Mouse (Mus musculus): ENCODE measurements around the gene Hs2st1. TPM values are rescaled to one million over a fixed set of nuclear protein-coding genes. Genes with fewer than 3 reads are reported as not detected.

Hs2st1 gene
- total and polyA plus RNA-seq, 2 experiments from 2014 or later, result 14.1 to 57.7 TPM

DNA sequence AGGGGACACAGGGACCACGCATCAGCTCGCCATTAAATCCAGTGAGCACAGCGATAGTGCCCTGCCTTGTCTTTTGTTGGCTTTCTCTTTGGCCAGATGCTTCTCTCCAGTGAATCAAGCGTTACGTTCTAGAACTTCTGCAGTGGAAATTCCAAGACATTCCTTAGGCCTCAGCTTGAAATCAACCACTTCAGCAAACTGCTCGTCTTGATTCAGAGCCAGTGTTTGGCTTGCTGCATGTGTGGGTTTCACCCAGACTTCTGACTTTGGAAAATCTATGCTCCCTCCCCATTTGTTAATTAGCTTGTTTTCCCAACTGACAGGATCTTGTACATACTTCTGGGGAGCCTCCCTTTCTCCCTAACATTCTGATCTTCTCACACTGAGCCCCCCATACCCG is 16.8 kb upstream of the Hs2st1 start:
- WGBS, result 76% methylated on average over 7 of the region's 7 CpGs

DNA sequence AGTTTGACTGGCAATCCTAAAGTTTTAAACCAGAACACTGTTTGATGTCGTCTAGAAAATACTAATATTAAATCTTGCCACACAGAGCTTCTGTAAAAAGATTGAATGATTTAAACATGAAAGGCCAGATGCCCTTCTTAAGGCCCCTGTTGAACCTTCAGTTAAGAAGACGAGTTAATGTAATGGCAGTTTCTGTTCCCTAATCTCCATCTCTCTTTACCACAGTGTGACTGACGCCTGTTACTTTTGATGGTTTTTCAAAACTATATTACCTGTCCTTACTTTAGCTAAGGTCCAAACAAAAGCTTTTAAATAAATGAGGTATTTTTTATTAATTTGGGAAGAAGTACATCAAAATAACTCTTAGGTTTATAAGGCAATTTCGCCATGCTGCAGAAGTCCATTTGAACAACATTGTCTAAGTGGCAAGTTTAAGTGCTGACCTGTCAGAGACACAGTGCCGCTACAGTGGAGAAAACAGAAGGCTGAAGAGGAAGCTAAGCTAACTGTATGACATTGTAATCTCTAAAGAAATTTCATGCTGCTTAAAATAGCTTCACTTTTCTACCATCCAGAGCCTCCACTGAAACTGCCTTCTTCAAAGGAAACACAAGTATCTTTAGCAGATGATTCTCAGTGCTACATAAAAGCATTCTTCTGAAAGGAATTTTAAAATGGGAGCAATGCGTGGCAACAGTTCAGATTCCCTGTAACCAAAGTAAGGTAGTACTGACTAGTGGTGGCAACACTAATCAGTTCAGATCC is 15.0 kb upstream of the Hs2st1 start:
- TF ChIP-seq CTCF (IDR thresholded peaks at IDR 0.05; ENCODE audit: low read depth), result no peak
- H3K4me3 ChIP-seq (ENCODE audit: low read depth, low read length), result no peak overlapping the region
- no peak overlapping the region for H3K9ac ChIP-seq
- H3K4me1 ChIP-seq (ENCODE audit: insufficient read depth), result no peaks in the 10 kb centered on the region
- WGBS, result 80% methylated on average over 6 of the region's 6 CpGs
- H3K27me3 ChIP-seq (ENCODE audit: insufficient read depth, low read length), result no peaks in the 10 kb centered on the region
- peaks cover 14% of the 10 kb centered on the region; the same call in 1 of the 2 replicates for H3K36me3 ChIP-seq (ENCODE audit: insufficient read depth)
- H3K27ac ChIP-seq (ENCODE audit: low read depth, low read length), result no peak overlapping the region
- DNase-seq, result no peak
- H3K9me3 ChIP-seq (ENCODE audit: low read length), result no peaks in the 10 kb centered on the region
- H3K4me2 ChIP-seq (ENCODE audit: low read depth), result no peak overlapping the region
- ATAC-seq, result no peak

More for the DNA sequence above, 16.8 kb upstream of the Hs2st1 start:
- Histone ChIP-seq H3K9ac (no peak overlapping the region), H3K36me3 (ENCODE audit: insufficient read depth) (peaks cover 14% of the 10 kb centered on the region), H3K4me3 (ENCODE audit: low read depth, low read length) (no peak overlapping the region), H3K4me1 (ENCODE audit: insufficient read depth) (no peaks in the 10 kb centered on the region), H3K4me2 (ENCODE audit: low read depth) (no peak overlapping the region), H3K27me3 (ENCODE audit: insufficient read depth, low read length) (no peaks in the 10 kb centered on the region), H3K27ac (ENCODE audit: low read depth, low read length) (0 out of 2 replicates have a peak overlapping the region, but pooled peaks have one; percentile 15), H3K9me3 (ENCODE audit: low read length) (no peaks in the 10 kb centered on the region)
- no peak for TF ChIP-seq CTCF (IDR thresholded peaks at IDR 0.05; ENCODE audit: low read depth)
- ATAC-seq (no peak), DNase-seq (no peak)

DNA sequence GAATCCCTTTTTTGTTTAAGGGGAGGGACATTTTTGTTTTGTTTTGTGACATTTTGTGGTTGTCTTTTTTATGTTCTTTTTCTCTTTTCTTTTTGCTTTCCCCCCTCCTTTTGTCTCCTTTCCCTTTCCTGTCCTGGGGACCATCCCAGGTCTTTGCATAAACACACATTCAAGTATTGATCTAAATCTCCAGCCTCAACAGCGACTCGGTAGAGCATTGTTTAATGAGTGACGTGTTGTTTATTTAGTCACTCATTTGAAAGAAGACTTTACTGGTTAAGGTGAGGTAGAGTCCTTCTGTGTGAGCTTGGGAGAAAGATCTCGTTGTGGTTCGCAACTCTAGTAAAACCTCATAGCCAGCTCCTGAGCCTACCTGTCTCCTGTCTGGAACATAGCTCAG is 13.8 kb upstream of the Hs2st1 start:
- H3K27ac ChIP-seq (ENCODE audit: low read depth, low read length), result no peak overlapping the region
- no peaks in the 10 kb centered on the region for H3K4me1 ChIP-seq (ENCODE audit: insufficient read depth)
- H3K36me3 ChIP-seq (ENCODE audit: insufficient read depth), result peaks cover 20% of the 10 kb centered on the region; the same call in 1 of the 2 replicates
- no peaks in the 10 kb centered on the region for H3K27me3 ChIP-seq (ENCODE audit: insufficient read depth, low read length)
- no peak overlapping the region for H3K4me3 ChIP-seq (ENCODE audit: low read depth, low read length)
- no peak for ATAC-seq
- no peak for DNase-seq
- 59% methylated on average over 5 of the region's 5 CpGs for WGBS
- no peak overlapping the region for H3K4me2 ChIP-seq (ENCODE audit: low read depth)
- H3K9ac ChIP-seq, result no peak overlapping the region
- no peak for TF ChIP-seq CTCF (IDR thresholded peaks at IDR 0.05; ENCODE audit: low read depth)
- H3K9me3 ChIP-seq (ENCODE audit: low read length), result no peaks in the 10 kb centered on the region

DNA sequence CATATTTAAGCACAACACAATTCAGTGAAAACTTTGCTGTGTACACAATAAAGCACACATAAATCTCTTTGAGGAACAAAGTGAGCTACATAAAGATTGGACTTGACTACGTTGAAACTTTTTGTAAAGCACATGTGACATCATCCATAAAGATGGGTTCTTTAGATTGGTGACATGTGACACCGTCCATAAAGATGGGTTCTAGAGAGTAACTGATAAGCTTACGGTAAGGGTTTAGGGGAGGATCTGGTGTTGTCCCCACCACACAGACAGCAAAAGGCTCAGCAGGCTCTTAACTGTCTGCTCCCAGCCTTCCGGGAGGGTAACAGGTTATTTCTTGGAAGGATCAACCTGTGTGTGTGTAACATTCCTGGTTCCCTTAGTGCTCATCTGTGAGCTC is 12.3 kb upstream of the Hs2st1 start:
- no peak for TF ChIP-seq CTCF (IDR thresholded peaks at IDR 0.05; ENCODE audit: low read depth)
- Histone ChIP-seq H3K27me3 (ENCODE audit: insufficient read depth, low read length) (no peaks in the 10 kb centered on the region), H3K9me3 (ENCODE audit: low read length) (no peaks in the 10 kb centered on the region), H3K9ac (no peak overlapping the region), H3K4me1 (ENCODE audit: insufficient read depth) (no peaks in the 10 kb centered on the region), H3K27ac (ENCODE audit: low read depth, low read length) (no peak overlapping the region), H3K4me3 (ENCODE audit: low read depth, low read length) (no peak overlapping the region), H3K4me2 (ENCODE audit: low read depth) (no peak overlapping the region), H3K36me3 (ENCODE audit: insufficient read depth) (peaks cover 18% of the 10 kb centered on the region; the same call in 1 of the 2 replicates)
- 95% methylated on average over 4 of the region's 4 CpGs for WGBS
- no peak for ATAC-seq
- DNase-seq, result no peak

DNA sequence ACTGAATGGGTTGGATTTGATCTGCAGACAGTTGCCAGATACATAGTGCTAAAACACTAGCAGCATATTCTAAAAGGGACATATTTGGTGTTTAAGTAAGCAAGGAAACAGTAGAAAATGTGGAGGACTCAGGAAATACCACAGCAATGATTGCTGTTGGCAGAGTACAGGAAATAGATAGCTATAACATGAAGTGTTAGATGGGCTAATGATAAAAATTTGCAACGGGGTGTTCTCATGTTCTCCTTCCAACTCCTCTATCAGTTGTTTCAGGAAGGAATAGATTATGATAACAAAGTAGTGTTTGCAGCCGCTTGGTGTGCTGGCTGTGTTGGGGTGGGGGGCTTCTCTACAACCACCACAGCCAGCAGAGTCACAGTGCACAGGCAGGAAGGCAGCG is 11.9 kb upstream of the Hs2st1 start:
- no peak overlapping the region for H3K27ac ChIP-seq (ENCODE audit: low read depth, low read length)
- no peak overlapping the region for H3K9ac ChIP-seq
- DNase-seq (no peak), ATAC-seq (no peak)
- H3K36me3 ChIP-seq (ENCODE audit: insufficient read depth), result 0 out of 2 replicates have a peak, but pooled peaks cover 14% of the 10 kb centered on the region
- 96% methylated on average over 3 of the region's 3 CpGs for WGBS
- no peaks in the 10 kb centered on the region for H3K4me1 ChIP-seq (ENCODE audit: insufficient read depth)
- no peak for TF ChIP-seq CTCF (IDR thresholded peaks at IDR 0.05; ENCODE audit: low read depth)
- H3K4me3 ChIP-seq (ENCODE audit: low read depth, low read length), result no peak overlapping the region
- no peaks in the 10 kb centered on the region for H3K27me3 ChIP-seq (ENCODE audit: insufficient read depth, low read length)
- no peaks in the 10 kb centered on the region for H3K9me3 ChIP-seq (ENCODE audit: low read length)
- no peak overlapping the region for H3K4me2 ChIP-seq (ENCODE audit: low read depth)

DNA sequence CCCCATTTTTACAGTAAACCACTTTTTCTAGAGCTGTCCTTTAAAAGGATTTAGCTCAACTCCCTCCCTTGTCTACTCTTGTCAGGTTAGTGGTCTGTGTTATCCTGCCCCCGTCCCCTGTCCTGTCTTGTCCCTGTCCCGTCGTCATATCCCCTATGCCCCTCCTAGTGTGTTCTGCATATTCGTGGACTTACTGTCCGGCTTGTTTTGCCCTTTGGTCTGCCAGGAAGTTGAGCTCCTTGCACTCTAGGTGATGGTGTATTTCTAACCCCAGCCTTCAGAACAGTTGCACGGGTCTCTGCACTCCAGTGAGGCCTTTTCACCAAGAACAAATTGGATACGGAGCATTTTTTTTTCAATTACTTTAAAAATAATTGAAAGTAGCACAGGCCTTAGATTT is 10.3 kb upstream of the Hs2st1 start:
- H3K4me2 ChIP-seq (ENCODE audit: low read depth), result no peak overlapping the region
- H3K36me3 ChIP-seq (ENCODE audit: insufficient read depth), result 0 out of 2 replicates have a peak, but pooled peaks cover 14% of the 10 kb centered on the region
- no peaks in the 10 kb centered on the region for H3K9me3 ChIP-seq (ENCODE audit: low read length)
- WGBS, result 88% methylated on average over 7 of the region's 7 CpGs
- TF ChIP-seq CTCF (IDR thresholded peaks at IDR 0.05; ENCODE audit: low read depth), result no peak
- H3K4me3 ChIP-seq (ENCODE audit: low read depth, low read length), result no peak overlapping the region
- H3K4me1 ChIP-seq (ENCODE audit: insufficient read depth), result no peaks in the 10 kb centered on the region
- ATAC-seq, result no peak
- no peak overlapping the region for H3K9ac ChIP-seq
- no peaks in the 10 kb centered on the region for H3K27me3 ChIP-seq (ENCODE audit: insufficient read depth, low read length)
- DNase-seq, result no peak
- H3K27ac ChIP-seq (ENCODE audit: low read depth, low read length), result no peak overlapping the region

DNA sequence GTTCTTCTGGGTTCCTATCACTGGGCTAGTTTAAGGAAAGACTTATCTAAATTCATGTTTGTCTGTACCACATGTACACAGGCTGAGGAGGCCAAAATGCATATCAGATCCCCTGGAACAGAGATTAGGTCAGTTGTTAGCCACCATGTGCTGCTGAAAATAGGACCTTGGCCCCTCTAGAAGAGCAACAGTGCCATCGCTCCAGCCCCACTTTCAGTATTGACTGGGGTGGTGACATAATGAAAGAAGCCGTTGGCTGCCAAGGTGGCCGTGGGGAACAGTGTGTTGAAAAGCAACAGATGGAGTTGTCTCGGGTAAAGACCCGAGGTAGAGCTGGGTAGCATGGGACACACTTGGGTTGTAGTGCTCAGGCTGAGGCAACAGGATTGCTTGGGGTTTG is 9.8 kb upstream of the Hs2st1 start:
- no peak for DNase-seq
- ATAC-seq, result no peak
- Histone ChIP-seq H3K9me3 (ENCODE audit: low read length) (no peaks in the 10 kb centered on the region), H3K27me3 (ENCODE audit: insufficient read depth, low read length) (no peaks in the 10 kb centered on the region), H3K4me1 (ENCODE audit: insufficient read depth) (no peaks in the 10 kb centered on the region), H3K36me3 (ENCODE audit: insufficient read depth) (0 out of 2 replicates have a peak, but pooled peaks cover 17% of the 10 kb centered on the region), H3K9ac (no peak overlapping the region), H3K4me2 (ENCODE audit: low read depth) (no peak overlapping the region), H3K4me3 (ENCODE audit: low read depth, low read length) (no peak overlapping the region), H3K27ac (ENCODE audit: low read depth, low read length) (no peak overlapping the region)
- WGBS, result 54% methylated on average over 5 of the region's 5 CpGs
- no peak for TF ChIP-seq CTCF (IDR thresholded peaks at IDR 0.05; ENCODE audit: low read depth)
